Mouse (Mus musculus): ENCODE results near the gene Tmeff2. TPM values are rescaled to one million over a fixed set of nuclear protein-coding genes. Genes with fewer than 3 reads are reported as not detected.
A peak's percentile ranks its signal among the peaks of the same experiment; 100 is the strongest.

Gene Tmeff2
- polyA plus RNA-seq, 1 experiment from 2014 or later, result 77.8 TPM

- no peak for ATAC-seq (ENCODE audit: low FRiP score, low read depth)
- Histone ChIP-seq H3K27ac (replicated peaks) (no peak overlapping the region), H3K4me2 (no peak overlapping the region), H3K9ac (no peak overlapping the region), H3K27me3 (no peaks in the 10 kb centered on the region), H3K4me1 (replicated peaks) (no peaks in the 10 kb centered on the region), H3K4me3 (no peak overlapping the region), H3K9me3 (no peaks in the 10 kb centered on the region), H3K36me3 (no peaks in the 10 kb centered on the region; the same call in 1 of the 2 replicates)
- WGBS, result 83% methylated on average over 2 of the region's 2 CpGs
Observed at GRCm38 (mm10) chr1:51184276-51184675, 283.8 kb downstream of the Tmeff2 start.

GRCm38 (mm10) chr1:51189008-51189407 lies 288.6 kb downstream of the Tmeff2 start:
- Histone ChIP-seq H3K9me3 (no peaks in the 10 kb centered on the region), H3K27ac (replicated peaks) (no peak overlapping the region), H3K4me3 (no peak overlapping the region), H3K36me3 (no peaks in the 10 kb centered on the region), H3K27me3 (no peaks in the 10 kb centered on the region), H3K4me1 (replicated peaks) (no peaks in the 10 kb centered on the region; the same call in 1 of the 2 replicates), H3K4me2 (no peak overlapping the region), H3K9ac (no peak overlapping the region)
- 92% methylated on average over 5 of the region's 5 CpGs for WGBS
- ATAC-seq (ENCODE audit: low FRiP score, low read depth), result no peak

GRCm38 (mm10) chr1:51191253-51191652 lies 290.8 kb downstream of the Tmeff2 start:
- Histone ChIP-seq H3K36me3 (no peaks in the 10 kb centered on the region), H3K4me2 (no peak overlapping the region), H3K27ac (replicated peaks) (no peak overlapping the region), H3K4me3 (no peak overlapping the region), H3K9ac (no peak overlapping the region), H3K27me3 (no peaks in the 10 kb centered on the region), H3K9me3 (no peaks in the 10 kb centered on the region), H3K4me1 (replicated peaks) (no peaks in the 10 kb centered on the region; the same call in 1 of the 2 replicates)
- no peak for ATAC-seq (ENCODE audit: low FRiP score, low read depth)

- ATAC-seq (ENCODE audit: low FRiP score, low read depth), result no peak
- H3K4me3 ChIP-seq, result no peak overlapping the region
- no peaks in the 10 kb centered on the region; the same call in 1 of the 2 replicates for H3K4me1 ChIP-seq (replicated peaks)
- no peak overlapping the region for H3K9ac ChIP-seq
- no peak overlapping the region for H3K27ac ChIP-seq (replicated peaks)
- 65% methylated on average over 6 of the region's 6 CpGs for WGBS
- no peaks in the 10 kb centered on the region for H3K36me3 ChIP-seq
- H3K4me2 ChIP-seq, result no peak overlapping the region
- H3K9me3 ChIP-seq, result no peaks in the 10 kb centered on the region
- H3K27me3 ChIP-seq, result no peaks in the 10 kb centered on the region
Observed at GRCm38 (mm10) chr1:51191872-51192613, 291.6 kb downstream of the Tmeff2 start.

- H3K4me2 ChIP-seq, result no peak overlapping the region
- no peaks in the 10 kb centered on the region for H3K9me3 ChIP-seq
- no peak overlapping the region for H3K4me3 ChIP-seq
- no peaks in the 10 kb centered on the region for H3K4me1 ChIP-seq (replicated peaks)
- no peak overlapping the region for H3K27ac ChIP-seq (replicated peaks)
- H3K36me3 ChIP-seq, result no peaks in the 10 kb centered on the region
- WGBS, result 79% methylated on average over 11 of the region's 11 CpGs
- ATAC-seq (ENCODE audit: low FRiP score, low read depth), result no peak
- H3K27me3 ChIP-seq, result no peaks in the 10 kb centered on the region
- H3K9ac ChIP-seq, result no peak overlapping the region
Observed at GRCm38 (mm10) chr1:51199088-51199830, 298.8 kb downstream of the Tmeff2 start.

GRCm38 (mm10) chr1:51199954-51200353 lies 299.5 kb downstream of the Tmeff2 start:
- Histone ChIP-seq H3K27me3 (no peaks in the 10 kb centered on the region), H3K36me3 (no peaks in the 10 kb centered on the region), H3K4me3 (no peak overlapping the region), H3K27ac (replicated peaks) (no peak overlapping the region), H3K9ac (no peak overlapping the region), H3K9me3 (no peaks in the 10 kb centered on the region), H3K4me2 (no peak overlapping the region), H3K4me1 (replicated peaks) (no peaks in the 10 kb centered on the region)
- WGBS, result 86% methylated on average over 3 of the region's 3 CpGs
- ATAC-seq (ENCODE audit: low FRiP score, low read depth), result no peak

- 78% methylated on average over 3 of the region's 3 CpGs for WGBS
- Histone ChIP-seq H3K4me3 (no peak overlapping the region), H3K36me3 (no peaks in the 10 kb centered on the region), H3K9ac (no peak overlapping the region), H3K27me3 (no peaks in the 10 kb centered on the region), H3K9me3 (no peaks in the 10 kb centered on the region), H3K27ac (replicated peaks) (no peak overlapping the region), H3K4me1 (replicated peaks) (peaks cover 13% of the 10 kb centered on the region), H3K4me2 (no peak overlapping the region)
- no peak for ATAC-seq (ENCODE audit: low FRiP score, low read depth)
Observed at GRCm38 (mm10) chr1:51215631-51216030, 315.2 kb downstream of the Tmeff2 start.

GRCm38 (mm10) chr1:51216292-51217050 lies 316.0 kb downstream of the Tmeff2 start:
- H3K27me3 ChIP-seq, result no peaks in the 10 kb centered on the region
- H3K4me1 ChIP-seq (replicated peaks), result peaks cover 13% of the 10 kb centered on the region
- 0 out of 2 replicates have a peak overlapping the region, but pooled peaks have one; percentile 7 for H3K27ac ChIP-seq (replicated peaks)
- H3K9ac ChIP-seq, result no peak overlapping the region
- H3K9me3 ChIP-seq, result no peaks in the 10 kb centered on the region
- no peak overlapping the region for H3K4me2 ChIP-seq
- H3K36me3 ChIP-seq, result no peaks in the 10 kb centered on the region
- 31% methylated on average over 5 of the region's 5 CpGs for WGBS
- peak; percentile 85 for ATAC-seq (ENCODE audit: low FRiP score, low read depth)
- H3K4me3 ChIP-seq, result no peak overlapping the region

- 89% methylated on average over 7 of the region's 7 CpGs for WGBS
- H3K36me3 ChIP-seq, result no peaks in the 10 kb centered on the region
- no peak overlapping the region for H3K4me2 ChIP-seq
- no peaks in the 10 kb centered on the region for H3K27me3 ChIP-seq
- no peak overlapping the region for H3K27ac ChIP-seq (replicated peaks)
- H3K4me1 ChIP-seq (replicated peaks), result peaks cover 13% of the 10 kb centered on the region
- H3K9ac ChIP-seq, result no peak overlapping the region
- ATAC-seq (ENCODE audit: low FRiP score, low read depth), result no peak
- H3K4me3 ChIP-seq, result no peak overlapping the region
- no peaks in the 10 kb centered on the region for H3K9me3 ChIP-seq
Observed at GRCm38 (mm10) chr1:51217227-51217626, 316.8 kb downstream of the Tmeff2 start.

- H3K4me3 ChIP-seq, result no peak overlapping the region
- ATAC-seq (ENCODE audit: low FRiP score, low read depth), result no peak
Observed at GRCm38 (mm10) chr1:51225156-51225555, 324.7 kb downstream of the Tmeff2 start.

More at GRCm38 (mm10) chr1:51225156-51225555, 324.7 kb downstream of the Tmeff2 start:
- WGBS, result 82% methylated on average over 7 of the region's 7 CpGs
- no peaks in the 10 kb centered on the region for H3K4me1 ChIP-seq (replicated peaks)
- H3K9me3 ChIP-seq, result no peaks in the 10 kb centered on the region
- H3K36me3 ChIP-seq, result no peaks in the 10 kb centered on the region
- no peak overlapping the region for H3K27ac ChIP-seq (replicated peaks)
- H3K4me2 ChIP-seq, result no peak overlapping the region
- no peaks in the 10 kb centered on the region for H3K27me3 ChIP-seq
- no peak overlapping the region for H3K9ac ChIP-seq
